ENCODE assay signal across 8 mouse cellular contexts in the genomic region with DNA sequence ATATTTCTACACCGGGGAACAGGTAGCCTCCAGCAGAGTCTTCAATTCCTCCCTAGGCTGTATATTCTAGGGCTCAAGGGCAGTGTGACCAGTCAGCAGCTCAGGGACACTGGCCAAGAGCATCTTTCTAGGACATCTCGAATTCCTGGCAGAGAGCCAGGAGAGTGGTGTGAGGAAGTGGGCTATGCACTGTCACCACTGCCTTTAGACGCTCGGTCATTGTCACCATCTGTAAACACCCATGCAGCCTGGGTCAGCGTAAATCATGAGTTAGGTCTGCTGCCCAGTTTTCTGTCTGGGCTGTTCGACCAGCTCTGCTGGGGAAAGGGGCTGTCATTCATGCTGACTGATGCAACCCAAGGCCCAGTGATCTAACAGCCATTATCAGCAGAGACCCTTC. TPM values are rescaled to one million over a fixed set of nuclear protein-coding genes. Genes with fewer than 3 reads are reported as not detected.
DNase-seq lines count a peak whose midpoint lies in the region; ATAC-seq lines count a peak whose summit lies in the region.

No protein-coding gene starts in this region.

- intact Hi-C loops in left cerebral cortex, postnatal 4 days (cut with DNase I) = no loop called here

- no peak for ATAC-seq in CD4-positive, CD25-positive, alpha-beta regulatory T cell, adult 4 months
- ATAC-seq in hindbrain, embryonic 16.5 days = peak; percentile 76
- no peak for ATAC-seq in erythroid progenitor cell, adult 5-6 weeks (replicated peaks; ENCODE audit: low FRiP score, poor library complexity, severe bottlenecking)

- WGBS in hindbrain, embryonic 16.5 days = 33% methylated on average over 6 of the region's 6 CpGs

- no peak overlapping the region for H3K4me3 ChIP-seq in hindbrain, embryonic 16.5 days (ENCODE audit: low read length)

- H3K27me3 ChIP-seq in hindbrain, embryonic 16.5 days (replicated peaks; ENCODE audit: control insufficient read depth, insufficient read depth, low read length) = no peaks in the 10 kb centered on the region

- no peak overlapping the region for H3K4me2 ChIP-seq in hindbrain, embryonic 16.5 days (ENCODE audit: low read length)

- no peak overlapping the region for H3K27ac ChIP-seq in hindbrain, embryonic 16.5 days (ENCODE audit: low read depth, low read length)

- DNase-seq in CD4-positive, CD25-positive, alpha-beta regulatory T cell, adult 2 months (ENCODE audit: low read depth, low spot score) = peak; percentile 12
- peak; percentile 62 for DNase-seq in left cerebral cortex, postnatal 4 days
- DNase-seq in left cerebral cortex, adult 18-20 months (ENCODE audit: low spot score in 2 of 2) = no peak
- DNase-seq in natural killer cell, adult 2 months (ENCODE audit: low spot score in 2 of 2) = peak; percentile 50 to 65
- no peak for DNase-seq in B cell, adult 2 months

- no peak overlapping the region for H3K9ac ChIP-seq in hindbrain, embryonic 16.5 days (ENCODE audit: low read depth, low read length)

- no peaks in the 10 kb centered on the region; the same call in 1 of the 2 replicates for H3K4me1 ChIP-seq in hindbrain, embryonic 16.5 days (ENCODE audit: control insufficient read depth, insufficient read depth, low read depth, low read length)

- no peaks in the 10 kb centered on the region for H3K36me3 ChIP-seq in hindbrain, embryonic 16.5 days (ENCODE audit: control insufficient read depth, insufficient read depth, low read length)

- no peaks in the 10 kb centered on the region for H3K9me3 ChIP-seq in hindbrain, embryonic 16.5 days (ENCODE audit: control insufficient read depth, low read length)

RNA-seq across cellular contexts. Expression of a gene that starts 49.1 kb away (rescaled TPM):
- 10 to 100 TPM; 37.6 to 47.6 TPM for polyA plus RNA-seq in CD4-positive, CD25-positive, alpha-beta regulatory T cell, adult 4 months (2017; shearing (Covaris generic))
- 1 to 10 TPM; 1.0 to 1.8 TPM for total RNA-seq in left cerebral cortex, postnatal 4 days (2021)
- 1 to 10 TPM; 2.3 to 3.2 TPM for total RNA-seq in left cerebral cortex, adult 18-20 months (2021)
- 3.3 and 4.8 TPM in 2 replicates for polyA plus RNA-seq in hindbrain, embryonic 16.5 days (2015; fragmentation: Nextera tagmentation; extraction: Ambion mirVana)
- total RNA-seq in erythroid progenitor cell, adult 5-6 weeks (2015; ENCODE audit: low replicate concordance) = 149 and 155 TPM in 2 replicates
- total RNA-seq in erythroid progenitor cell, adult 5-6 weeks (2017; ENCODE audit: low replicate concordance) = 207 and 233 TPM in 2 replicates

Comparison
In these comparisons a context has a peak if more than half of its experiments do, and no peak if none do; other contexts are left out.
1. DNase-seq: peak in CD4-positive, CD25-positive, alpha-beta regulatory T cell, adult 2 months (single experiment), left cerebral cortex, postnatal 4 days (single experiment) and natural killer cell, adult 2 months (2 of 2); none in left cerebral cortex, adult 18-20 months (0 of 2) and B cell, adult 2 months (0 of 2).
2. RNA of a gene that starts 49.1 kb away (total RNA-seq): 149 to 233 TPM in erythroid progenitor cell, adult 5-6 weeks; 2.3 to 3.2 TPM in left cerebral cortex, adult 18-20 months and 1.0 to 1.8 TPM in left cerebral cortex, postnatal 4 days; every median in the first group is over 10 times any median in the second.